Mouse (Mus musculus) retina, embryonic 14.5 days (tissue): Measurements from ENCODE around the gene Lmx1b.

Experiments used
- DNase-seq: peaks from one replicate; pipeline ENCODE4 v3.0.0-alpha.2; 2015; ENCODE audit warnings: low spot score

Gene Lmx1b

DNA sequence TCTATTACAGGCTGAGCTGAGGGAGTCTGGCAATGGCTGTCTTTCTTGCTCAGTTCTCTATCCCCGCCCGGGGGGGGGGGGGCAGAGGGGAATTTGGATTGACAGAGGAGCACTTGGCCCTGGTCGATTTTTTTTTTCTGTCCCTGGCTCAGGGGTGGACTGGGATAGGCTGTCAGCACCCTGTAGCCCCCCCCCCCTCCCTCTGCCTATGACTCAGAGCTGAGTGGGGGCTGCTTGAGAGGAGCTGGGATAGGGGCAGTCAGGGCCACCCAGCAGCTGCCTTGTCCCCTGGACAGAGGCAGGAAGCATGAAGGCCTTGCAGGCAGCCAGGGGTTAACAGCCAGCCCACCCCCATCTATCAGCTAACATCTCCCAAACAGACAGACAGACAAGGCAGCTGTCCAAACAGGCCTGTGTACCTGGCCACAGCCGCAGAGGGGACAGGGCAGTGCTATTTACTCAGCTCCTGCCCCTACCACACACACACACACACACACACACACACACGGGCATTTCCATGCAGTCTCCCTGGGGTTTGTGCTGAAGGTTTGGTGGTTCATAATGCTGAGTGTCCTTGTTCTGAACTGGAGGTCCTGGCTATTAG is 57.8 kb downstream of the Lmx1b start:
- DNase-seq = no peak

DNA sequence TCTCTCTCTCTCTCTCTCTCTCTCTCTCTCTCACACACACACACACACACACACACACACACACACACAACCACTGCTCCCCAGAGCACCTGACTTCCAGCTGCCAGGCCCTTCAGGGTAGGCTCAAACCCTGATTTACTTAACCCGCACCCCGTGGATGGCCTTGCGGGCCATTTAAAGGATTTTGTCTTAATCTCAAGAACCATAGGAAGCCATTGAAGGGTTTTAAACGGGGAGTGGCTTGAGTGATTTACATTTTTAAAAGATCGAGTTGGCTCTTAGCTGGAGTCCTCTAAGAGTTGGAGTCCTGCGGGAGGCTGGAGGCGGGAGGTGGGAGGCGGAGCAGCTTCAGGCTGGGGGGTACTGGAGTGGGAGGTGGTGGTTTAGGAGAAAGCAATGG is 58.4 kb downstream of the Lmx1b start:
- DNase-seq = no peak

DNA sequence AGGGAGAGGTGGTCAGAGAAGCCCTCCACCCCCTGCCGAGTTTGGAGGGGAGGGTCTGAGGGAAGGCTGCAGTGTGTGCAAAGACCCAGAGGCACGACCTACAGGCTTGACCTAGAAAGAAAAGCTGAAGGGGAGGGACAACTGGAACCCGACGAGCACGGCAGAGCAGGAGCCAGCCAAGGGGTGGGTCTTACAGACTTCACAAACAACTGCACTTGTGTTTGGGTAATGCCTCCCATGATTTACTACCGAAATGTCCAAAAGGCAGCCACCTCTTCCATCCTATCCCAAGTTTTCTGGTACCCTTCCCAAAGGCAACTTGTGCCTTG is 58.9 kb downstream of the Lmx1b start:
- DNase-seq = peak; percentile 47

DNA sequence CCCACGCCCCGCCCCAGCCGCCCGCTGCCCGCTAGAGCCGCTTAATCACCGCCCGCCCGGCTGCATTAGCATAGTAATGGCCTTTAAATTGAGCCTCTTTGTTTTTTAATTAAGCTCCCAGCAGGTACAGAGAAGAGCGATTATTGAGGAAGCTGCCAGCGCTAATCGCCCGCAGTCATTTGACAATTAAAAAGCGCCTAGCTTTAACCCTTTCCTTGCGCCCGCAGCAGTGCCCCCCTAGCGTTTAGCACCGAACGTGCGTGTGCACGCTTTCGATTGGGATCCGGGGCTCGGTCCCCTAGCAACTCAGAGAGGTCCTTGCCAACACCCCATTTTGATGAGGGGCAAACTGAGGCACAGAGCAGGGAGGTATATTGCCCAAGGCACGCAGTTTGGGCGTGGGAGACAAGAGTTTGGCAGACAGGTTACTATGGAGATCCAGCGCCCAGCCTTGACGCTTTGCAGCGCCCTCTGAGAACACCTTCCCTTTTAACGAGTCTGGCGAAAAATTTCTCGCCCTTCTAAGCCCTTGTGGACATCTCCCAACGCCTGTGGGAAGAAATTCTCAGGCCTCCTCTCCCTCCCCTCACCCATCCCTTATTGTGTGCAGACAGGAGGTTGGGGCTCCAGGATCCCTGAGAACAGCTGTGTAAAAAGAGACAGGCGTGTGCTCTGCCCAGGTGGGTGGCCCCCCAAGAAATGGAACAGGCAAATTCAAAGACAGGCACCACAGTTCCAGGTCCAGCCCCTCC is 59.4 kb downstream of the Lmx1b start:
- DNase-seq = peak; percentile 81

DNA sequence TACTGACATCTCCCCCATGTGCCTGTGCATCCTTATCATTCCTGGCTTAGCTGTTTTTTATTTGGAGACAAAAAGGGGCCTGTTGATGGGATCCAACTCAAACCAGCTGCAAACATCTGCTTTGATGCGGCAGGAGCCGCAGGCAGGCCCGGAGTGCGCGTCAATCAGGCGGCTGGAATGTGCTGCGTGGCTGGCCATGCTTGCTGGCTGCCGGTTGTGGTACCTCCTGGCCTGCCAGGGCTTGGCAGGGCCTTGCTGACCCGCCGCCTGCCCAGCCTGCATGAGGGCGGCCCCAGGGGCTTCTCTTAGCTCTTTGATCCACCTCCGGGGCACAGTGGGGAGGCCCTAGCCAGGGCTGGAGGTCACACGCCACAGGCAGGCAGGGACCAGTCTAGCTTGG is 64.9 kb downstream of the Lmx1b start:
- no peak for DNase-seq

DNA sequence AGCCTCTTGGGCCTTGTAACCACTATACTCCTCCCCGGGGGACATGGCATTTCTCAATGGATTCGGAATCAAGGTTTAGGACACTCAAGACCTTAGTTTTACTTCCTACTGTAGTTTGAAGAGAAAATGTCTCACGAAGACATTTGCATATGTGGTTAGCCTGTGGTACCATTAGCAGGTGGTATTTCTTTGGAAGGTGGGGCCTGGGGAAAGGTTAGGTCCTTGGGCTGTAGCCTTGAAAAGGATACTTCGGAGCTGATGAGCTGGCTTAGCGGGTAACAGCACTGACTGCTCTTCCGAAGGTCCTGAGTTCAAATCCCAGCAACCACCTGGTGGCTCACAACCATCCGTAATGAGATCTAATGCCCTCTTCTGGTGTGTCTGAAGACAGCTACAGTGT is 67.2 kb downstream of the Lmx1b start:
- DNase-seq = no peak

DNA sequence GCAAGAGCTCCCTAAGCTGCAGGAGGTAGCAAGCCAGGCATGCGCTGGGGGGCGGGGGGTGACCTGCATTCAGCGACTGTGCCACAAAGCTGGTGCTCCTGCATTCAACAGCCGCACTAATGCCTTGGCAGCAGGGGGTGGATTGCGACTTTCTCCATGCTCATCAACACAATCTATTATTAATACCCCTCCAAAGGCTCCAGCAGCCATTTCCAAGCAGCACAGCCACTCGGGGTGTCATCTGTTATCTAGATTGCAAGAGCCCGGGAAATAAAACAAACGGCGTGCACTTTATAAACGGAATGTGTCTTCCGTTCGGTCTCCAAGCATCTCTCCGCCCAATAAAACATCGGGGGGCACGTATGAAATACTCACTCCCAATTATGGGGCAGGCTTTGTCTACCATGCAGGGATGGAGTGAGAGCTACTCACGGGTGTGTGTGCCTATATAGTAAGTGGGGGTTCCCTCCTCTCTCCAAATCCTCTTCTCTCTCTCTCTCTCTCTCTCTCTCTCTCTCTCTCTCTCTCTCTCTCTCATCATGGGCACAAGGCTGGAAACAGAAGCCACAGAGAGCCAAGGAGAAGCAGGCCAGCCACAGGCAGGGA is 69.0 kb downstream of the Lmx1b start:
- peak; percentile 59 for DNase-seq

DNA sequence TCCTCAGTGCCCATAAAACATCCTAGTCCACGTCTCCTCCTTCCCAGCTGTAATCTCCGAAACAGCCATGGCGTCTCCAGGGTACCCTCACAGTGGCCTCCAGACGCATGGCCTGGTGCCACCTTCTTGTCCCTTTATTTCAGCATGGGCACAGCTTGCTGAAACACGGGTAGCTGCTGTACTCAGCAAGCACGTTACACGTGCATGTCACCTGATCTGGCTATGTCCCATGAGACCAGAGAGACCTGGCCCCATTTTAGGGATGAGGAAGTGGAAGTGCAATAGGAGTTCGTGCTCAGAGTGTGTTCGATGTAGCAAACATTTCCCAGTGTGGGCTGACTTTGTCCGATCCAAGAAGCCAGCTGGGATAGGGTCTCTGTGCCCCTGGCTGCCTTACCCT is 70.6 kb downstream of the Lmx1b start:
- no peak for DNase-seq

DNA sequence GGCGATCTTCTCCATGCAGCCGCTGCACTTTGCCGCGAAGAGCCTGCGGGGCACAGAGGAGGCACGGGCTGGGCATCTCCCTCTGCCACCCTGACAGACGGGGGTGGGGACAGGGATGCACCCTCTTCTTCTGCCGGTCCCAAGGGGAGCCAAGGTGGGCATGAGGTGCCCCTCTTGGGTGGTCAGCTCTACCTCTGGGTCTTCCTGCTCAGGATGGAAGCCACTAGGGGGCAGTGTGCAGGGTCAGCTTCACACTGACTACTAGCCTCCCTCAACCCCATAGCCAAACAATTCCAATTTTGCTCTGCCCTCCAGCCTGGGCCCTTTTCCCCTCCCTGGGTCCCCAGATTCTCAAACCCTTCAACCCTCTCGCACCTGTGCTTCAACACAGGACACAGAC is 71.1 kb downstream of the Lmx1b start:
- DNase-seq = peak; percentile 74

DNA sequence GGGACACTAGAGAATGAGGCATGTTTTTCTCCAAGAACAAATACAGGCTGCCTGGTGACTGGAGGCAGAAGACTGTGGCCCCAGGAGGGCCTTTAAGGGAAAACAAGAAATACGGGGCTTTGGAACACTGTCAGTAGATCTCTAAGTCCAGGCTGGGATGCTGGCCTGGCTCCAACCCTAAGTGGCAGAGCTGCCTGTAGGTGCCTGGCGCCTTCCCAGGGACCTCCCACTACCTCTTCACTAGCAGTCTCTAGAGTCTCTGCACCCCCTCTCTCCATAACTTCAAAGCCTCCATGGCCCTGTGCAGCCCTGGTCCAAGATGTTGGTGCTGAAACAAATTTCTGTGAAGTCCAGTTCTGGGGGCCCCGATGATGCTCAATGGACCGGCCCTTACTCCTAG is 74.4 kb downstream of the Lmx1b start:
- no peak for DNase-seq

DNA sequence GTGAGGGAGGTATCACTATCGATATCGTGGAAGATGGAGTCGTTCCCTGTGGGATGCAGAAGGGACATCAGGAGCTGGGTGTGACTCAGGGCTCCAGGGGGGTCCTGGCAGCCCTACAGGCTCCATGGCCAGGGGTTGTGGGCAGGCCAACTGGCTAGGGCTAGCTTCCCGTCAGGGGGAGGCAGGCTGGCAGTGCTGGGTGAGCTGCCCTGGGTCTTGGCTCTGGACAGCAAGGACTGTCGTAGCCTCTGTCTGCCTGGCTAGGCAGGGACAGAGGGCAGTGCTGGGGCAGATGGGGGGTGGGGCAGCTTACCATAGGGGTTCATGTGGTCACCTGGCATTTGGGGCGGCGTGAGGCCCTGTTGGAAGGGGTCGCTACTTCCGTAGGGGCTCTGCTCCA is 75.6 kb downstream of the Lmx1b start:
- no peak for DNase-seq

DNA sequence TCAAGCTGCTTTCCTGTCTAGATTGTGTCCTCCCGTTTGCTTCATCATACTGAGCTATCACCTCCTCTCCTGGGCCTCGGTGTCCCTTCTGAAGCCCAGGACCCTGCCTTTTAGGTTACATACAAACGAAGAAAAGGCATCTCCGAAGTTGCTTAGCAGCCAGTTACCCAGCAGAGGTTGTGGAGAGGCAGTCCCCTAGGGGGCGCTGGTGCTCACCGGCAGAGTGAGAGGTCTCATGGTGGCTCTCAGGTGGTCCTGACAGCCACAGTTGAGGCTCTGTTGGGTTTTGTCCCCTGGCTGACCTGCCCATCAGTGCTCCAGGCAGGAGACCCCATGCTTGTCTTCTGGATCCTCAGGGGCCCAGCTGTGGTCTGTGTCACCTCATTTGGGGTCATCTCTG is 80.6 kb downstream of the Lmx1b start:
- peak; percentile 77 for DNase-seq

DNA sequence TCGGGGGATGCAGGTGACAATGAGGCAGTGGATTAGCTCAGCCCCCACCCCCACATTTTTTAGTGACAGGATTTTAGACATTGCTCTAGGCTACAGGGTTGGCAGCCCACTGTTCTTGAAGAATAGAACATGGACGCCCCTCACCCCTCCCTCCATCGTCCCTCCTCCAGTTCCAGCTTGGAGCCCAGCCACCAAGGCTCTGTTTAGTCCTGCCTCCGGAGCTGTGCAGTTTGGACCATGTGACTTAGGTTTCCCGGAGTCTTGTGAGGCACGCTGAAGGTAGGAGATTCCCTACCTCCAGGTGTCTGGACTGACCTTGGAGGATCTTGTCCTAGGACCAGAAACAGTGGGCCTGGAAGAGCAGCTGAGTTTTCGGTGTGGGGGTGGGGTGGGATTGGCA is 81.0 kb downstream of the Lmx1b start:
- DNase-seq = no peak

DNA sequence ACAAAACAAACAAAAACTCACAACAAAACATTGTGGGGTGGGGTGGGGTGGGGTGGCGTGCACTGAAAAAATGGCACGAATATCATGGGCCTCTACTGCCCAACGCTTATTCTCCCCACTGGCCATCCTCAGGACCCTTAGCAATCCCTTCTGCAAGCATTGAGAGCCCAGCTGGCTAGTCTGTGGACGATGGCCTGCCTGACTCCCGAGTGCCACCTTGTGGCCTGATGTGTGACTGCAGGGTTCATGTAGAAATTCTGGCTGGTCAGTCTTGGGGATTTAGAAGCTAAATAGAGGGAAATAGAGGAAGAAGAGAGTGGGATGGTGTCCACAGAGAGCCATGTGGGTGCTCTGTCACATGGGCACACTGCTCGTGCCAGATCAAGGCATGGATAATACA is 82.1 kb downstream of the Lmx1b start:
- peak; percentile 92 for DNase-seq

DNA sequence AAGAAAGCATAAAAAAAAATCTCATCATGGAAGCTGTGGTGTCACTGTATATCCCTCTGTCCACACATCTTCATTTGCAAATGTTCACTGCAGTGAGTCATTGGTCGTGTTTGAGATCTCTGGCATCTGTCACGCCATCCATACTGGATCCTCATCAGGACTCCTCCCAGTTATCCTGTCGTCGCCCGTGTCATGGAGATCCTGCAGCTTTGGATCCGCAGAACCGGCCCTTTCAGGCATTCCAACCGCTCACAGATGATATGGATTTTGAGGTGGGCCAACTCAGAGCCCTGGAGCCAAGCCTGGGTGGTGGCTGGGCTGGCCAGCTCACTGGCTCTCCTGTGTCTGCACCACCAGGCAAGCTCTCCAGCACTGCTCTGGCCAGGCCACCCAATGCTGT is 84.7 kb downstream of the Lmx1b start:
- DNase-seq = no peak

DNA sequence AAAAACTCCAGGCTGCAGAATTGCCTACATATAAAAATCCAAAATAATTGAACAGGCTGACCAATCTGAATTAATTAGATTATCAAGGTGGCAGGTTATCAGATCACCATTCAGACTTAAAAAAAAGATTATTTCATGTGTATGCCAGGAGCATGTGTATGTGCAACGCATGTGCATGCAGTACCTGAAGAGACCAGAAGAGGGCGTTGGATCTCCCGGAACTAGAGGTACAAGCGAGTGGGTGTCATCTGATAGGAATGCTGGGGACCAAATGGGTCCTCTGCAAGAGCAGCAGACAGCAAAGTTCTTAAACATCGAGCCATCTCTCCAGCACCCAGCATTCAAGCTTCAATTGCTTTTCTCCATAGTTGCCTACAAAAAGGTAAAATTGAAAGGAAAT is 87.6 kb downstream of the Lmx1b start:
- DNase-seq = no peak

DNA sequence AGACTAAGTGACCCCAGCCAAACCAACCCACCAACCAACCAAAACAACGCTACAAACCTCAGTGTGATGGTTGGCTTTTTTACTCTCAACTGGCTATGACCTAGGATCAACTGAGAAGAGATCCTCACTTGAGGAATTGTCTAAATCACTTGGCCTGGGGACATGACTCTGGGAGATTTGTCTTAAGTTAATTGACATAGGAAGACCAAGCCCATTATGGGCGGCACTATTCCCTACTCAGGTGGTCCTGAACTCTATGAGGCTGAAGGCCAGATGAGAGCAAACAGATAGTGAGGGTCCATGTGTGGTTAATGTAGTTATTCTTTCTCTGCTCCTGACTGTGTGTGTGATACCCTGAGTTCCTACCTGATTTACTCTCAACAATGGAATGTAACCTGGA is 92.7 kb downstream of the Lmx1b start:
- DNase-seq = no peak

DNA sequence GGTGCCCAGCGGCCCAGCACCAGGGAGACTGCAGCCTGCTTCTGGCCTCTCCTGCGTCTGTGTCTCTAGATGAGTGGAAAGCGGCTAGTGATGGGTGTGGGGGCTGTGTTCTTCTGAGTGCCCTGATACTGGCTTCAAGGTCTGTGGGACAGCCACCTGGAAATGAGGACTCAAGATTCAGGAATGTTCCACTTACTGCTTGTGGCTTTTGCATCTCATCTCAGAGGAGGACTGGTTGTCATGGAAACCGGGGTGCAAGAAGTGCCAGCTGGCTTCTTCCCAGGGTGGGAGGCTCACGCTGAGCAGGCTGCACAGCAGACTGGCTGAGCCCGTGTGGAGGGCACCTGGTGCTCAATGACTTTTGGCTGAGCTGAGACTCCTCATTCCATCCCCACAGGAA is 93.4 kb downstream of the Lmx1b start:
- peak; percentile 67 for DNase-seq

DNA sequence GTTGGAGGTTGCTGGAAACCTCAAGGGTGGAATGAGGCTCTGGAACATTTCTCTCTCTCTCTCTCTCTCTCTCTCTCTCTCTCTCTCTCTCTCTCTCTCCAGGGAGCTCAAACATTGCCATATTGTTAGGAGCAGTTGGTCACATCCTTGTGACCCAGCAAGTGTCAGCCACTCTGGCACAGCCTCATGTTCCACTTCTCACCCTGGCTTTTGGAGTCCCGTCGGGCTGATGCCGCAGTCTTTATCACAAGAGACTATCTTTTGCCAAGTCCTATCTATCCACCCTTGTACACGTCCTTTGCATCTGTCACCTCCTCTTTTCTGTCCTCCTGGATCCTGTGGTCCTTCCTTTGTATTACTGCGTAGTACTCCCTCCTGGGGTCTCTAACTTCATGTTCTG is 94.3 kb downstream of the Lmx1b start:
- no peak for DNase-seq

DNA sequence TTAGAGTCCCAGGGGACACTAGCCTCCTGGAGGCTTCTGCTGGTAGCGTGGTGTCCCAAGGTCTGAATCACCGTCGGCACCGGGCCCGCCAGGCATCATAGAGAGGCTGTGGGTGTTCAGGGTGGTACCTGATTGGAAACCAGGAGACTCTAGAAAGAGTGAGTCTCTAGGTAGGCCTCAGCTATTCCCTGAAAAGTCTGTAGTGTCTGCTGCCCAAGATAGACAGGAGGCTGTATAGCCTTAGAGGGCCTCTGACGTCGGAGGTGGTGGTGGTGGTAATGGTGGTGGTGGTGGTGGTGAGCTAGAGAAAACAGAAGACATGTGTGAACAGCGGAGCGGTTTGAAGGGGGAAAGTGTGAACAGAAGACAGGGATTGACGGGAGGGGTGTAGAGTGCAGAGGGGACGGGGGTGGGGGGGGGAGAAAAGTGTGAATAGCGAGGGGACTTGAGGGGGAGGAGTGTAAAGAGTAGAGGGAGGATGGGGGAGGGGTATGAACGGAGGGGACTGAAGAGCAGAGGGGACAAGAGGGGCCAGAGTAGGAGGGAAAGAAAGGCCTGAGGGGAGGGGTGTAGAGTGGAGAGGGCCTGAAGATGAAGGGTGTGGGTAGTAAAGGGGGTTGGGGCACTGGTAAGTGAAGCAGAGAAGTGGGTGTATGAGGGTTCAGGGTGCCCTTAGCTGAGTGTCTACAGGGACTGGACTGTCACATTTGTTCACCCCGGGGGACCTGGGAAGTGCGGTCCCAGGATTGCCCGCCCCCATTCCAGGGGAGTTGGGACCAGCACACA is 95.3 kb downstream of the Lmx1b start:
- DNase-seq = no peak

DNA sequence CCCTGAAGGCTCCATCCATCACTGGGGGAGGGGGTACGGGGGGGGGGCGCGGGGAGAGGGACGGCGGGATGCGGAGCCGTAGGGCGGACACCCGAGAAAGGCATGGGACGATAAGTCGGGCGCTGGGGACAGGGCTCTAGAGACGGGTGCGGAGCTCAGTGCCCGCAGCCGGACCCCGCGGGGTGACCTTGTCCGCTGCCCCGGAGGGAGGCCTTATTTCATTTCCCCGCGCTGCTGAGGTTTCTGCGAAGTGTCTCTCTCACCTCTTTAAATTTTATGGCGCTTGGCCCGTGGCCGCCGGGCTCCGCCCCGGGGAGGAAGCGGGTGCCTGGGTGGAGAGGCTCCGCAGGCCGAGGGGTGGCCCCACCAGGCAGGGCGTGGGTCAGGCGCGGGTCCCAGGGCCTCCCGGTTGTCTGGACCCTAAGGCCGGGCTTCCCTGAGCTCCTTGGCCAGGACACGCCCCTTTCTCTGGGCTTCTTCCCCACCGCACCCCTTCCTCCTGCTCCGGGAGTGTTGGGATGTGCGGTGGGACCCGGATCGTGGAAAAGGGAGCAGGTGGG is 96.0 kb downstream of the Lmx1b start:
- no peak for DNase-seq

DNA sequence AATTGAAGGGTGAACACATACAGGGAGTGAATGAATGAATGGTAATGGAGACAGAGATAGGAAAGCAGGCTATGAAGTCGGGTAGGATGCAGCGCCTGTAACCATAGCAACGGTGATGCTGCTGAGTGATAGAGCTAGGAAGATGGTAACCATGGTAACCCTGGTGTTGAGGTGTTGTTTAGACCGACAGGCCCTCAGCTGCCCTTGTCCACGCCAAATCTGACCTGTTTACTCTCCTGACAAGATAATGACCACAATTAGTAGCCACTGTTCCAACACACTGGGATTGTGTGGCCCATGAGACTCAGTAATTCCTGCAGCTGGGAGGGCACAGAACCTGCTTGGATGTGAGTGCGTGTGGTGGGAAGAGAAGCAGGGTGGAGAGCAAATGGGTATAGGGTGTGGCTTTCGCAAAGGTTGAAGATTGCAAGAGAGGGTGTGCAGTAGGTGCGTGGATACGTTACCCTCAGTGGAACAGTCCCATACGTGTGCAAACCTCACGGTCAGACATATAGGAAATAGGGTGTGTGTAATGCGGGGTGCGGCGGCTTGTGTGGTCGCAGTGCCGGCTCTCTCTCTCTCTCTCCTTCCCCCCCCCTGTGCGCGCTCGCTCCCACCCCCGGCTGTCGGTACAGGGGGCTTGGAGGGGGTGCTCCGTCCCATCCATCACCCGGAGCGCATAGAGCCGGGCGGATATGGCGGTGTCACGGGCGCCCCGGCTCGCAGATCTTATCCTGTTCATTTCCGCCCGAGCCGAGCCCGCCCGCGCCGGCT is 96.7 kb downstream of the Lmx1b start:
- peak; percentile 87 for DNase-seq
